Mouse (Mus musculus): Measurements from ENCODE around the gene Trio. TPM values are rescaled to one million over a fixed set of nuclear protein-coding genes. Genes with fewer than 3 reads are reported as not detected.

The Trio gene
- polyA plus RNA-seq, 1 experiment from 2014 or later, result 15.9 TPM

GRCm38 (mm10) chr15:27876327-27876726 is 149.3 kb downstream of the Trio start:
- Histone ChIP-seq H3K4me3 (replicated peaks) (no peak overlapping the region), H3K9me3 (no peaks in the 10 kb centered on the region), H3K27me3 (replicated peaks) (no peaks in the 10 kb centered on the region), H3K27ac (no peak overlapping the region), H3K4me1 (replicated peaks) (no peaks in the 10 kb centered on the region), H3K9ac (no peak overlapping the region), H3K4me2 (replicated peaks) (no peak overlapping the region), H3K36me3 (peaks cover 25% of the 10 kb centered on the region)
- 83% methylated on average over 10 of the region's 10 CpGs for WGBS
- ATAC-seq, result no peak

GRCm38 (mm10) chr15:27875753-27876152 is 149.9 kb downstream of the Trio start:
- peaks cover 25% of the 10 kb centered on the region for H3K36me3 ChIP-seq
- H3K27ac ChIP-seq, result no peak overlapping the region
- H3K4me1 ChIP-seq (replicated peaks), result no peaks in the 10 kb centered on the region
- H3K9me3 ChIP-seq, result no peaks in the 10 kb centered on the region
- no peak overlapping the region for H3K9ac ChIP-seq
- no peak for ATAC-seq
- H3K4me2 ChIP-seq (replicated peaks), result no peak overlapping the region
- no peak overlapping the region for H3K4me3 ChIP-seq (replicated peaks)
- no peaks in the 10 kb centered on the region for H3K27me3 ChIP-seq (replicated peaks)
- 91% methylated on average over 9 of the region's 9 CpGs for WGBS

- H3K4me2 ChIP-seq (replicated peaks), result no peak overlapping the region
- 86% methylated on average over 16 of the region's 16 CpGs for WGBS
- H3K9ac ChIP-seq, result no peak overlapping the region
- no peak overlapping the region for H3K4me3 ChIP-seq (replicated peaks)
- no peak for ATAC-seq
- H3K27ac ChIP-seq, result no peak overlapping the region
- peaks cover 16% of the 10 kb centered on the region; the same call in 1 of the 2 replicates for H3K36me3 ChIP-seq
- no peaks in the 10 kb centered on the region for H3K9me3 ChIP-seq
- H3K27me3 ChIP-seq (replicated peaks), result no peaks in the 10 kb centered on the region
- H3K4me1 ChIP-seq (replicated peaks), result no peaks in the 10 kb centered on the region
Measured at GRCm38 (mm10) chr15:27873747-27874320, 151.8 kb downstream of the Trio start.

GRCm38 (mm10) chr15:27872286-27872685 is 153.4 kb downstream of the Trio start:
- Histone ChIP-seq H3K27ac (no peak overlapping the region), H3K9ac (no peak overlapping the region), H3K9me3 (no peaks in the 10 kb centered on the region), H3K27me3 (replicated peaks) (no peaks in the 10 kb centered on the region), H3K4me2 (replicated peaks) (no peak overlapping the region), H3K4me3 (replicated peaks) (no peak overlapping the region), H3K4me1 (replicated peaks) (no peaks in the 10 kb centered on the region), H3K36me3 (peaks cover 3% of the 10 kb centered on the region; the same call in 1 of the 2 replicates)
- ATAC-seq, result no peak
- WGBS, result 67% methylated on average over 2 of the region's 2 CpGs

- no peaks in the 10 kb centered on the region for H3K4me1 ChIP-seq (replicated peaks)
- H3K9me3 ChIP-seq, result no peaks in the 10 kb centered on the region
- peaks cover 3% of the 10 kb centered on the region; the same call in 1 of the 2 replicates for H3K36me3 ChIP-seq
- 93% methylated on average over 10 of the region's 10 CpGs for WGBS
- H3K27me3 ChIP-seq (replicated peaks), result no peaks in the 10 kb centered on the region
- H3K4me3 ChIP-seq (replicated peaks), result no peak overlapping the region
- H3K9ac ChIP-seq, result no peak overlapping the region
- H3K27ac ChIP-seq, result no peak overlapping the region
- ATAC-seq, result no peak
- no peak overlapping the region for H3K4me2 ChIP-seq (replicated peaks)
Measured at GRCm38 (mm10) chr15:27871708-27872107, 153.9 kb downstream of the Trio start.

- ATAC-seq, result no peak
- Histone ChIP-seq H3K9me3 (no peaks in the 10 kb centered on the region), H3K4me1 (replicated peaks) (no peaks in the 10 kb centered on the region), H3K27ac (no peak overlapping the region), H3K9ac (no peak overlapping the region), H3K36me3 (peaks cover 3% of the 10 kb centered on the region; the same call in 1 of the 2 replicates), H3K4me2 (replicated peaks) (no peak overlapping the region), H3K27me3 (replicated peaks) (no peaks in the 10 kb centered on the region), H3K4me3 (replicated peaks) (no peak overlapping the region)
- WGBS, result 84% methylated on average over 13 of the region's 13 CpGs
Measured at GRCm38 (mm10) chr15:27871260-27871659, 154.4 kb downstream of the Trio start.

- no peaks in the 10 kb centered on the region for H3K4me1 ChIP-seq (replicated peaks)
- no peak overlapping the region for H3K27ac ChIP-seq
- H3K36me3 ChIP-seq, result peaks cover 6% of the 10 kb centered on the region; the same call in 1 of the 2 replicates
- no peak for ATAC-seq
- no peaks in the 10 kb centered on the region for H3K9me3 ChIP-seq
- H3K4me2 ChIP-seq (replicated peaks), result no peak overlapping the region
- no peaks in the 10 kb centered on the region for H3K27me3 ChIP-seq (replicated peaks)
- no peak overlapping the region for H3K4me3 ChIP-seq (replicated peaks)
- no peak overlapping the region for H3K9ac ChIP-seq
- WGBS, result 91% methylated on average over 4 of the region's 4 CpGs
Measured at GRCm38 (mm10) chr15:27869001-27869400, 156.6 kb downstream of the Trio start.

- ATAC-seq, result no peak
Measured at GRCm38 (mm10) chr15:27867831-27868230, 157.8 kb downstream of the Trio start.

GRCm38 (mm10) chr15:27866471-27866870 is 159.2 kb downstream of the Trio start:
- H3K9me3 ChIP-seq, result no peaks in the 10 kb centered on the region
- 80% methylated on average over 4 of the region's 4 CpGs for WGBS
- H3K4me1 ChIP-seq (replicated peaks), result no peaks in the 10 kb centered on the region
- H3K9ac ChIP-seq, result no peak overlapping the region
- no peak overlapping the region for H3K4me3 ChIP-seq (replicated peaks)
- no peak overlapping the region for H3K27ac ChIP-seq
- 0 out of 2 replicates have a peak, but pooled peaks cover 4% of the 10 kb centered on the region for H3K36me3 ChIP-seq
- no peak for ATAC-seq
- H3K4me2 ChIP-seq (replicated peaks), result no peak overlapping the region
- no peaks in the 10 kb centered on the region for H3K27me3 ChIP-seq (replicated peaks)

More at GRCm38 (mm10) chr15:27867831-27868230, 157.8 kb downstream of the Trio start:
- no peaks in the 10 kb centered on the region for H3K9me3 ChIP-seq
- 84% methylated on average over 7 of the region's 7 CpGs for WGBS
- H3K27ac ChIP-seq, result no peak overlapping the region
- H3K36me3 ChIP-seq, result 0 out of 2 replicates have a peak, but pooled peaks cover 4% of the 10 kb centered on the region
- no peak overlapping the region for H3K9ac ChIP-seq
- no peaks in the 10 kb centered on the region for H3K4me1 ChIP-seq (replicated peaks)
- H3K4me2 ChIP-seq (replicated peaks), result no peak overlapping the region
- H3K27me3 ChIP-seq (replicated peaks), result no peaks in the 10 kb centered on the region
- no peak overlapping the region for H3K4me3 ChIP-seq (replicated peaks)

- Histone ChIP-seq H3K27ac (no peak overlapping the region), H3K4me2 (replicated peaks) (no peak overlapping the region), H3K9me3 (no peaks in the 10 kb centered on the region), H3K9ac (no peak overlapping the region), H3K36me3 (0 out of 2 replicates have a peak, but pooled peaks cover 4% of the 10 kb centered on the region), H3K4me3 (replicated peaks) (no peak overlapping the region), H3K4me1 (replicated peaks) (no peaks in the 10 kb centered on the region), H3K27me3 (replicated peaks) (no peaks in the 10 kb centered on the region)
- ATAC-seq, result no peak
- 79% methylated on average over 6 of the region's 6 CpGs for WGBS
Measured at GRCm38 (mm10) chr15:27866053-27866452, 159.6 kb downstream of the Trio start.

GRCm38 (mm10) chr15:27864397-27864796 is 161.3 kb downstream of the Trio start:
- H3K9me3 ChIP-seq, result no peaks in the 10 kb centered on the region
- no peak overlapping the region for H3K4me2 ChIP-seq (replicated peaks)
- H3K27me3 ChIP-seq (replicated peaks), result no peaks in the 10 kb centered on the region
- 88% methylated on average over 6 of the region's 6 CpGs for WGBS
- no peak for ATAC-seq
- no peaks in the 10 kb centered on the region for H3K4me1 ChIP-seq (replicated peaks)
- H3K4me3 ChIP-seq (replicated peaks), result no peak overlapping the region
- no peak overlapping the region for H3K9ac ChIP-seq
- no peak overlapping the region for H3K27ac ChIP-seq
- H3K36me3 ChIP-seq, result 0 out of 2 replicates have a peak, but pooled peaks cover 4% of the 10 kb centered on the region

- no peak for ATAC-seq
- H3K27me3 ChIP-seq (replicated peaks), result no peaks in the 10 kb centered on the region
- 89% methylated on average over 11 of the region's 11 CpGs for WGBS
- no peaks in the 10 kb centered on the region for H3K4me1 ChIP-seq (replicated peaks)
- H3K9ac ChIP-seq, result no peak overlapping the region
- H3K27ac ChIP-seq, result no peak overlapping the region
- no peak overlapping the region for H3K4me3 ChIP-seq (replicated peaks)
- no peaks in the 10 kb centered on the region for H3K9me3 ChIP-seq
- H3K4me2 ChIP-seq (replicated peaks), result no peak overlapping the region
- peaks cover 4% of the 10 kb centered on the region; the same call in 1 of the 2 replicates for H3K36me3 ChIP-seq
Measured at GRCm38 (mm10) chr15:27862949-27863348, 162.7 kb downstream of the Trio start.

- 91% methylated on average over 14 of the region's 14 CpGs for WGBS
- no peak overlapping the region for H3K27ac ChIP-seq
- H3K27me3 ChIP-seq (replicated peaks), result no peaks in the 10 kb centered on the region
- ATAC-seq, result no peak
- no peaks in the 10 kb centered on the region for H3K4me1 ChIP-seq (replicated peaks)
- H3K4me3 ChIP-seq (replicated peaks), result no peak overlapping the region
- no peak overlapping the region for H3K9ac ChIP-seq
- H3K9me3 ChIP-seq, result no peaks in the 10 kb centered on the region
- H3K4me2 ChIP-seq (replicated peaks), result no peak overlapping the region
- H3K36me3 ChIP-seq, result peaks cover 4% of the 10 kb centered on the region; the same call in 1 of the 2 replicates
Measured at GRCm38 (mm10) chr15:27860439-27860838, 165.2 kb downstream of the Trio start.
